Mouse (Mus musculus): ENCODE results near the gene Cisd3. TPM values are rescaled to one million over a fixed set of nuclear protein-coding genes. Genes with fewer than 3 reads are reported as not detected.
"Not testable (repeated sequence)": the region's sequence is repeated elsewhere in the genome, so short reads cannot be mapped to it uniquely, and the experiment has no call there.

Gene Cisd3
- total RNA-seq, 1 experiment from 2014 or later = 166 TPM

- no peak for DNase-seq
Observed at GRCm38 (mm10) chr11:97711200-97711900, 25.7 kb downstream of the Cisd3 start.

- DNase-seq = no peak
Observed at GRCm38 (mm10) chr11:97712286-97712685, 26.7 kb downstream of the Cisd3 start.

- DNase-seq = peak; percentile 62
Observed at GRCm38 (mm10) chr11:97713896-97714295, 28.3 kb downstream of the Cisd3 start.

- no peak for DNase-seq
Observed at GRCm38 (mm10) chr11:97714356-97714755, 28.7 kb downstream of the Cisd3 start.

GRCm38 (mm10) chr11:97714784-97715760, 29.4 kb downstream of the Cisd3 start:
- DNase-seq = peak; percentile 71

- no peak for DNase-seq
Observed at GRCm38 (mm10) chr11:97716021-97716420, 30.4 kb downstream of the Cisd3 start.

- DNase-seq = no peak
Observed at GRCm38 (mm10) chr11:97717369-97718280, 32.0 kb downstream of the Cisd3 start.

- DNase-seq = no peak
Observed at GRCm38 (mm10) chr11:97718281-97718860, 32.7 kb downstream of the Cisd3 start.

- no peak for DNase-seq
Observed at GRCm38 (mm10) chr11:97719041-97719440, 33.4 kb downstream of the Cisd3 start.

- no peak for DNase-seq
Observed at GRCm38 (mm10) chr11:97721338-97721737, 35.7 kb downstream of the Cisd3 start.

- no peak for DNase-seq
Observed at GRCm38 (mm10) chr11:97723709-97724108, 38.1 kb downstream of the Cisd3 start.

GRCm38 (mm10) chr11:97728311-97728710, 42.7 kb downstream of the Cisd3 start:
- DNase-seq = no peak

GRCm38 (mm10) chr11:97728730-97729129, 43.1 kb downstream of the Cisd3 start:
- DNase-seq = no peak

GRCm38 (mm10) chr11:97733689-97734088, 48.1 kb downstream of the Cisd3 start:
- no peak for DNase-seq

GRCm38 (mm10) chr11:97734810-97735209, 49.2 kb downstream of the Cisd3 start:
- not testable (repeated sequence) for DNase-seq

GRCm38 (mm10) chr11:97736645-97737044, 51.0 kb downstream of the Cisd3 start:
- DNase-seq = no peak

- no peak for DNase-seq
Observed at GRCm38 (mm10) chr11:97737600-97737999, 52.0 kb downstream of the Cisd3 start.
